Mouse (Mus musculus) cerebral cortex, adult 2 months (tissue): ENCODE measurements around the gene Spata9.

Source experiments
- WGBS: fragments of 180-500 bp; shearing (Covaris S2); methylation state at CpG from one replicate; pipeline ENCODE4 v1.1.7; 2018; 5-methylcytosine and 5-hydroxymethylcytosine counted together

The Spata9 gene

GRCm38 (mm10) chr13:76014511-76014910, 47.6 kb downstream of the Spata9 start:
- WGBS: 80% methylated on average over 2 of the region's 2 CpGs

DNA sequence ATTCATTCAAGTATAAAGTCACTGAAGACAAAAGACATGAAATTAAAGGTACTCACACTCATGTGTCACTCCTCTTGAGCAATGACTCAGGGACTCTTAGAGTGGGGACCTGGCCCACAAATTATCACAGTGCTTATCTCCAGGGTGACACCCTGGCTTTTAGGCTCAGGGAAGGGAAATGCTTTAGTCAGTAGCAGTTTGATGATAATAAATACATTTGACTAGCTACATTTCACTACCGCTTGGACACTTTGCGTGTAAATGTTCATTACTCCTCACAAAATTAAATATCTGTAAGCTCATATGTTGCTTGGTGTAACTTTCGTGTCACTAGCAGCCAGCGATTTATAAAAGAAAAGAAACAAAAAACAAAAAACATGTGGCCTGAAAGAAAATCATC, 50.5 kb downstream of the Spata9 start:
- WGBS: 48% methylated on average over 4 of the region's 4 CpGs

DNA sequence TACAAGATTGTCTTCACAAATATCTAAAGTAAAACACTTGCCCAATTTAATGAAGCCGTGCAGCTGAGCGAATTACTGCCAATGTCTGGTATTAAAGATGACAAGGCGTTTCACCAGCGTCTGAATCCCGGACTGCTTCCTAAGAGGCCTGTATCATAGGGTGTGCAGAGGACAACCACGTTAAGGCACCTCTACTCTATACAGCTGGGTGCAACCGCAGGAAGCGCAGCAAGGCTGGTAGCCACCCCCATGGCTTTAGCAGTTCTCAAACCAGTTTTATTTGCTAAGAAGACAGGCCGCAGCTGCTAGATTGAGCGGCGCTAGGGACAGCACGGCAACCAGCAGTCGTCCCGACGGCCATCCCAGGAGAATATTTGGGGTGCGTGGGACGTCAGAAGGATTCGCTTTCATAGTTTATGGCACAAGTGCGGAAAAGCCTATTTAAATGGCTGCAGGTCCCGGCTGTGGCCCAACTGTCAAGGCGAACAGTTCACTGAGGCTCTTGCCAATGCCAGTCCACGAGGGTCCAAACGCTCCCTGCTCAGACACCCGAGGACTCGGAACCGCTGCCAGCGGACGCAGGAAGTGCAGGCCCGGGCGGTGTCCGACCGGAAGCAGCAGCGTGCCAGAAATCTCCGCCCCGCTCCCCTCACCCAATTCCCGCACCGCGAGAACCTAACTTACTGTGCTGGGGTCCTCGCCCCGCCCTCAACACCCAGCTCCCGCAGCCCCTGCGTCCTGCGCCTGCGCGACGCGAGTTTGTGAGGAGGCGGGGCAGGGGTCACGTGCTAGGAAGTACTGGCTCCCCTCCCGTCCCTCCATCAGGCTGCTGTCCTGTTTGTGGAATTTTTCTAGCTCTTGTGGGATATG, 51.3 kb downstream of the Spata9 start, which contains the start of gene Rfesd:
TSS of gene Rfesd (minus strand) at position 746 of the 870 bp plus-strand sequence.
- under 1% methylated on average over 50 of the region's 50 CpGs for WGBS

GRCm38 (mm10) chr13:76018844-76019400, 52.0 kb downstream of the Spata9 start:
- WGBS: 32% methylated on average over 5 of the region's 5 CpGs

- WGBS: 79% methylated on average over 2 of the region's 2 CpGs
These were observed 54.8 kb downstream of the Spata9 start for GRCm38 (mm10) chr13:76021782-76022181.

- 58% methylated on average over 3 of the region's 3 CpGs for WGBS
These were observed 57.6 kb downstream of the Spata9 start for GRCm38 (mm10) chr13:76024588-76024987.

- WGBS: 59% methylated on average over 1 of the region's 1 CpGs
These were observed 75.5 kb downstream of the Spata9 start for GRCm38 (mm10) chr13:76042455-76042854.
